Comparison of ENCODE assay signal across 8 mouse cellular contexts in the genomic region with DNA sequence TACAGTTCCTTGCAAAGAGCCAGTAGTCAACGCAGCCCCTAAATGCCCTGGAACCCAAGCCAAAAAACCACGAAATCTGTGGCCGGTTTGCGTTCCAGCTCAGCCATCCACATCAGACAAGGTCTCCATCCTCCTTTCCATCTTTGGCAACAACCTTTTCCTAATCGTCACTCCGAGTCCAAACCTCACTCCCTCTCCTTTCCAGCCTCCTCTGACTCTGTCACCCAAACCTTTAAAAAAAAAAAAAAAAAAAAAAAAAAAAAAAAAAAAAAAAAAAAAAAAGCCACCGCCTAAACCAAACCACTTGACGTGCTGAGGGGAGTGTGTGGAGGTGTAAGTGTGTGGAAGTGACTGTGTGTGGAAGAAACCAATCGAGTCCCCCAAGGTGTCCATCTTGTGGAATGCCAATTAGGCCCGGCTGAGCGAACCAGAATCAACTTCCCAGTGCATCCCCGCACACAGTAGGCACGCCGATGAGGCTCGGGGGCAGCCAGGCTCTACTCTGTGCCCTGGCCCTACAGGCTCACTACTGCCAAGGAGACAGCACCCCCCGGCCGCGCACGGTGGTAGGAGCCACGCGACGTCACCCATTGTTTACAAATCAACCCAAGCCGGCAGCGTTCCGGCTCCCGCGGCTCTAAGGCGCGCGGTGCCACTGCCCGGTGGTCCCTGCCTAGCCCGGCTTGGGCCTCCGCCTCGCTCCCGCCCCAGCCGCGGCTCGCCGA. TPM values are rescaled to one million over a fixed set of nuclear protein-coding genes. Genes with fewer than 3 reads are reported as not detected.
DNase-seq lines count a peak whose midpoint lies in the region; ATAC-seq lines count a peak whose summit lies in the region.

A gene (plus strand): TSS at position 590 of the 725 bp plus-strand sequence.

- H3K4me3 ChIP-seq in heart, embryonic 11.5 days (ENCODE audit: low read depth, low read length): peak within 1 kb of the TSS; percentile 77
- peak within 1 kb of the TSS; percentile 74 for H3K4me3 ChIP-seq in kidney, embryonic 16.5 days (ENCODE audit: low read length)
- H3K4me3 ChIP-seq in liver, embryonic 11.5 days (ENCODE audit: low read depth, low read length): peak within 1 kb of the TSS; percentile 83
- peak within 1 kb of the TSS; percentile 57 for H3K4me3 ChIP-seq in stomach, embryonic 14.5 days (ENCODE audit: low read depth, low read length)

- peak within 1 kb of the TSS; percentile 88 for H3K27ac ChIP-seq in heart, embryonic 11.5 days (ENCODE audit: low read depth, low read length)
- peak within 1 kb of the TSS; percentile 94 for H3K27ac ChIP-seq in kidney, embryonic 16.5 days (ENCODE audit: low read length)
- peak within 1 kb of the TSS; percentile 83 for H3K27ac ChIP-seq in liver, embryonic 11.5 days (ENCODE audit: low read depth, low read length)
- H3K27ac ChIP-seq in stomach, embryonic 14.5 days (ENCODE audit: low read length): peak within 1 kb of the TSS; percentile 84

- H3K4me1 ChIP-seq in heart, embryonic 11.5 days (ENCODE audit: control insufficient read depth, insufficient read depth, low read length): peaks cover 10% of the 10 kb centered on the region
- H3K4me1 ChIP-seq in kidney, embryonic 16.5 days (ENCODE audit: insufficient read depth, low read length): peaks cover 19% of the 10 kb centered on the region
- peaks cover 26% of the 10 kb centered on the region for H3K4me1 ChIP-seq in liver, embryonic 11.5 days (replicated peaks; ENCODE audit: control insufficient read depth, insufficient read depth, low read length)
- H3K4me1 ChIP-seq in stomach, embryonic 14.5 days (ENCODE audit: control insufficient read depth, insufficient read depth, low read length): 0 out of 2 replicates have a peak, but pooled peaks cover 5% of the 10 kb centered on the region

- H3K36me3 ChIP-seq in heart, embryonic 11.5 days (ENCODE audit: control insufficient read depth, insufficient read depth, low read length): no peaks in the 10 kb centered on the region
- H3K36me3 ChIP-seq in kidney, embryonic 16.5 days (ENCODE audit: insufficient read depth, low read length): no peaks in the 10 kb centered on the region
- no peaks in the 10 kb centered on the region for H3K36me3 ChIP-seq in liver, embryonic 11.5 days (ENCODE audit: control insufficient read depth, insufficient read depth, low read length)
- no peaks in the 10 kb centered on the region for H3K36me3 ChIP-seq in stomach, embryonic 14.5 days (ENCODE audit: control insufficient read depth, insufficient read depth, low read length)

- H3K27me3 ChIP-seq in heart, embryonic 11.5 days (ENCODE audit: control insufficient read depth, insufficient read depth, low read length): 0 out of 2 replicates have a peak, but pooled peaks cover 5% of the 10 kb centered on the region
- peaks cover 26% of the 10 kb centered on the region for H3K27me3 ChIP-seq in kidney, embryonic 16.5 days (ENCODE audit: insufficient read depth, low read length)
- no peaks in the 10 kb centered on the region for H3K27me3 ChIP-seq in liver, embryonic 11.5 days (replicated peaks; ENCODE audit: control insufficient read depth, insufficient read depth, low read length)
- H3K27me3 ChIP-seq in stomach, embryonic 14.5 days (ENCODE audit: control insufficient read depth, insufficient read depth, low read length): no peaks in the 10 kb centered on the region

- H3K9ac ChIP-seq in heart, embryonic 11.5 days (ENCODE audit: low read depth, low read length): peak within 1 kb of the TSS; percentile 83
- H3K9ac ChIP-seq in kidney, embryonic 16.5 days (replicated peaks; ENCODE audit: low read length): peak within 1 kb of the TSS; percentile 79
- peak within 1 kb of the TSS; percentile 92 for H3K9ac ChIP-seq in liver, embryonic 11.5 days (ENCODE audit: low read depth, low read length)
- H3K9ac ChIP-seq in stomach, embryonic 14.5 days (replicated peaks; ENCODE audit: low read depth, low read length): peak within 1 kb of the TSS; percentile 58

- peak; percentile 91 for ATAC-seq in erythroblast, adult 5-6 weeks (replicated peaks; ENCODE audit: low FRiP score, poor library complexity, severe bottlenecking)
- ATAC-seq in heart, embryonic 11.5 days (replicated peaks; ENCODE audit: insufficient number of reproducible peaks, low FRiP score, low TSS enrichment): peak; percentile 90
- ATAC-seq in kidney, embryonic 16.5 days (ENCODE audit: low FRiP score, low TSS enrichment): peak; percentile 92
- peak; percentile 89 for ATAC-seq in liver, embryonic 11.5 days (replicated peaks; ENCODE audit: low FRiP score)
- peak; percentile 92 for ATAC-seq in stomach, embryonic 14.5 days (ENCODE audit: insufficient number of reproducible peaks, insufficient read depth, low FRiP score, low read depth)

- peak within 1 kb of the TSS; percentile 100 for H3K4me2 ChIP-seq in heart, embryonic 11.5 days
- H3K4me2 ChIP-seq in kidney, embryonic 16.5 days (replicated peaks; ENCODE audit: low read depth, low read length): peak within 1 kb of the TSS; percentile 98
- peak within 1 kb of the TSS; percentile 97 for H3K4me2 ChIP-seq in liver, embryonic 11.5 days
- H3K4me2 ChIP-seq in stomach, embryonic 14.5 days (replicated peaks; ENCODE audit: low read depth, low read length): peak within 1 kb of the TSS; percentile 93

- no peaks in the 10 kb centered on the region for H3K9me3 ChIP-seq in heart, embryonic 11.5 days (replicated peaks; ENCODE audit: control insufficient read depth, low read length)
- no peaks in the 10 kb centered on the region for H3K9me3 ChIP-seq in kidney, embryonic 16.5 days (ENCODE audit: low read length)
- H3K9me3 ChIP-seq in liver, embryonic 11.5 days (ENCODE audit: control insufficient read depth, low read length): no peaks in the 10 kb centered on the region
- H3K9me3 ChIP-seq in stomach, embryonic 14.5 days (ENCODE audit: control insufficient read depth, low read depth, low read length): no peaks in the 10 kb centered on the region

- WGBS in heart, embryonic 11.5 days (ENCODE audit: insufficient replicate concordance): under 1% methylated on average over 34 of the region's 39 CpGs
- 2% methylated on average over 36 of the region's 39 CpGs for WGBS in kidney, embryonic 16.5 days
- 1% methylated on average over 39 of the region's 39 CpGs for WGBS in liver, embryonic 11.5 days
- WGBS in stomach, embryonic 14.5 days: 1% methylated on average over 39 of the region's 39 CpGs

- DNase-seq in B cell, adult 2 months: peak; percentile 94 to 96
- peak; percentile 99 for DNase-seq in brain, adult 2 months (ENCODE audit: low read depth, low spot score)
- peak; percentile 98 for DNase-seq in liver, embryonic 11.5 days (ENCODE audit: low spot score)
- DNase-seq in naive thymus-derived CD4-positive, alpha-beta T cell, adult 2 months (ENCODE audit: low read depth): peak; percentile 98

RNA-seq across cellular contexts. Expression of the gene that starts here (rescaled TPM):
- 0.77 and 3.1 TPM in 2 replicates for total RNA-seq in erythroblast, adult 5-6 weeks (2015; ENCODE audit: low replicate concordance)
- 2.1 and 5.3 TPM in 2 replicates for total RNA-seq in erythroblast, adult 5-6 weeks (2017; ENCODE audit: low replicate concordance)
- 3.5 and 3.6 TPM in 2 replicates for polyA plus RNA-seq in heart, embryonic 11.5 days (2014; fragmentation: Nextera tagmentation; extraction: Ambion mirVana)
- 6.2 and 6.5 TPM in 2 replicates for polyA plus RNA-seq in kidney, embryonic 16.5 days (2015; fragmentation: Nextera tagmentation; extraction: Ambion mirVana)
- 19.5 and 19.9 TPM in 2 replicates for polyA plus RNA-seq in liver, embryonic 11.5 days (2014; fragmentation: Nextera tagmentation; extraction: Ambion mirVana)
- 12.9 and 14.1 TPM in 2 replicates for polyA plus RNA-seq in stomach, embryonic 14.5 days (2014; fragmentation: Nextera tagmentation; extraction: Ambion mirVana)

Comparison
In these comparisons a context has a peak if more than half of its experiments do, and no peak if none do; other contexts are left out.
1. Peak in every context shown above with its lines: DNase-seq, ATAC-seq, H3K4me3 ChIP-seq and H3K27ac ChIP-seq.